Mouse (Mus musculus) thymus, postnatal 10 days (tissue): ENCODE results near the gene Lrrc39.

Experiments used
- DNase-seq, 2 experiments: peaks; one replicate each; pipeline ENCODE4 v3.0.0; 2021; ENCODE audit warnings: low spot score in 2 of 2

The Lrrc39 gene

GRCm38 (mm10) chr3:116562408-116563094 is at the start of gene Lrrc39:
Gene Lrrc39 (plus strand): TSS chr3:116562973.
- no peak for DNase-seq

- no peak for DNase-seq
These were observed 42.5 kb upstream of the Lrrc39 start for GRCm38 (mm10) chr3:116520141-116520761.

DNA sequence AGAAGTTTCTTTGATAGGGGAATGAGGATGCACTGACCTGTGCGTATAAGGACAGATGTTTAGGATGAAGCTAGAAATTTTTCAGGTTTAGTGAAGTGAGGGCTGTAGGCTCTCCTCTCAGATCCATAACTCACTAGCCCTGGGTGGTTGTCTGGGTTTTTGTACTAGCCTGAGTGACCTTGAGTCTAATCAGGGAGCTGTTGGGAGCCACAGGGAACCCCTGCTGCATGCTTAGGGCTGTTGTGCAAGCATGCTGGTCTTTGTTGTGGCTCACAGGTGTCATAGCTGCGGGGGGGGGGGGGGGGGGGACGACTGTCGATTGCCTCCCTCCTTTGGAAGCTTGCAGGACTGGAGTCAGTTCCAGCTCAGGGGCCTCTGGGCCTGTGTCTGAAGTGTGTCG is 33.0 kb upstream of the Lrrc39 start:
- no peak for DNase-seq

DNA sequence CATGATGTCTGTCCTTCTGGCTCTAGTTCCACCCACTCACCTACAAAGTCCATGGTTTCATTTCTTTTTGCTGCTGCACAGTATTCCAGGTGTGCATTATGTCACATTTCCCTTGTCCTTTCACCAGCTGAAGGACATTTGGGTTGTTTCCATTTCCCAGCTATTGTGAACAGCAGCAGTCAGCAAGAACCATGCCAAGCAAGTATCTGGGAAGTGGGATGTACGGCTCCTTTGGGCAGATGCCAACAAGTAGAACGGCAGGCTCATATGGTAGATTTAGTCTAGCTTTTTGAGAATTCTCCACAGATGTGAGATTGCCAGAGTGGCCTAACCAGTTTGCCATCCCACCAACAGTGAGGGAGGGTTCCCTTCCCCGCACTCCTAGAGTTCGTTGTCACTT is 31.9 kb upstream of the Lrrc39 start:
- no peak for DNase-seq

GRCm38 (mm10) chr3:116536428-116537199 is 26.2 kb upstream of the Lrrc39 start:
- DNase-seq, result no peak

DNA sequence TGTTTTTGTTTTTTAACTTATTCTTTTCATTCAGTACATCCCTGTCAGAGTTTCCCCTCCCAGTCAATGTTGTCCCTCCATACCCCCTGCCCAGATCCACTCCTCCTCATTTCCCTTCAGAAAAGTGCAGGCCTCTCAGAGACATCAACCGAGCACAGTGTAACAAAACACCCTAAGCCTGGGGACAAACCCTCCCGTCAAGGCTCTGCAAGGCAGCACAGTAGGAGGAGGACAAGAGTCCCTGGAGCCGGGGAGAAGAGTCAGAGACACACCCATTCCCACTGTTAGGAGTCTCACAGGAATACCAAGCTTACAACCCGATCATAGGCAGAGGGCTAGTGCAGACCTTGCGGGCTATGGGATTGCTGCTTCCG is 25.6 kb upstream of the Lrrc39 start:
- no peak for DNase-seq

- DNase-seq, result no peak
These were observed 20.7 kb upstream of the Lrrc39 start for GRCm38 (mm10) chr3:116542070-116542469.

DNA sequence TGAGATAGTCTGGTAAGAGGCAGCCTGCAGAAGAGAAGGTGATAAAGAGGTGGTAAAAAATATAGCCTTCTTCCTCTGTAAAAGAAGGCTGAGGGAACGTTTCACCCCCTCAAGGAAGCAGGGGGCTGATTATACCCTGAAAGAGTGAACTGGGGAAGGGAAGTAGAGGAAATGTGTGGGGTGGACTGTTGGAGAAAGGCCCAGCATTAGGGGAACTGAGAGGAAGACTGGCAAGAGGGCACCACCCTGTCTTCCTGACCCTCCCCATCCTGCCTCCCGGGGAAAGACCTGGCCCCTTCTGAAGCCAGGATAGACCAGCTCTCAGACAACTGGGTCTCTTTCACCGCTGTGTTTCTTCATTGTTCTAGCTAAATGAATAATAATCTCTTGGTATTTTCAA is 20.2 kb upstream of the Lrrc39 start:
- no peak for DNase-seq

GRCm38 (mm10) chr3:116547430-116547829 is 15.3 kb upstream of the Lrrc39 start:
- no peak for DNase-seq

GRCm38 (mm10) chr3:116551362-116551761 is 11.4 kb upstream of the Lrrc39 start:
- no peak for DNase-seq

GRCm38 (mm10) chr3:116561315-116561714 is 1.5 kb upstream of the Lrrc39 start:
- DNase-seq, result peak in 1 of 2 experiments; percentile 23

- DNase-seq, result no peak
These were observed 321 bp downstream of the Lrrc39 start for GRCm38 (mm10) chr3:116563095-116563492.

GRCm38 (mm10) chr3:116570628-116571027 is 7.9 kb downstream of the Lrrc39 start:
- no peak for DNase-seq

- no peak for DNase-seq
These were observed 14.5 kb downstream of the Lrrc39 start for GRCm38 (mm10) chr3:116577286-116577685.

DNA sequence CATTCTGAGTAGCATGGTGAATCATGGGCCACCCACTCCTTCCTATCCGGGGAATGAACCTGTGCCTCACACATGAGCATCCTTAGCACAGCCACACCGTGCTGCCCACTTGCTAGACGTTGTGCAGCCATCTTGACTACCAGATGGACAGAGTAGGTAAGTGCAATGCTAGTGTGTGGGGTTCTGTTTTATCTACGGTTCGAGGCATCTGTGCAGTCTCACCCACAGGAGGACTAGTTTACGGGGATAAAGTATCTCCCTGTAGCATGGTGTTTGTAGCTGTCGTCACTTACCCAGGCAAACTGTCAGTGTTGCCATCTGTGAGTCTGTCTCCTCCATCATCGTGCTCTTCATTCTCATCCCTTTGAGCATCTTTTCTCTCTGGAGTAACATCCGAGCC is 19.4 kb downstream of the Lrrc39 start:
- no peak for DNase-seq

DNA sequence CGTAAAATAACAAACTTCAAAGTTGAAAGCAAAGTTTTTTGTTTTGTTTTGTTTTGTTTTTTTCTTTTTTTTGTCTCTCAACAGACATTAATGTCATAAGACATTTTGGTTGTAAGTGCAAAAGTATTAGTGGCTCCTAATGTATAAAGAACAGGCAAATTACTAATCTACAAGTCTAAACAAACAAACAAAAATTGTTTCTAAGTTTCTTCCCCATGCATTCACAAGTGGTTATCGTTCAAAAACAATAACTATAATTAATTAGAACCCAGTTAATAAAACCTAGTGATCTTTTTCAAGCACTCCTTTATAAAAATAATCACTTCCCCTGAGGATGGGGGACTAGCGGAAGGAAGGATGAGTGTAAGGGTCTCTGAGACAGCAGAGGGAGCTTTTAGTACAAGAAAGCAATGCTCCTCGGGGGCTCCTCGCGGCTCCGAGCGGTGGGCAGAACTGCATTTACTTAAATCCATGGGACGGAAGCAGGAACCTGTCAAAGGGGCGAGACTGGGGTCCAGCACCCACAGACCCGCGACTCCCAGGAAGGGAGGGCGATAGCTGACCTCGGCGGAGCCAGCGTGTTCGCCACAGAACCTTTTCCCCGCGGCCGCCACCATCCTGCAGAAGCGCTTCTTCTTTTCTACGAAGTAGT is 31.4 kb downstream of the Lrrc39 start:
- peak in 1 of 2 experiments; percentile 33 for DNase-seq

DNA sequence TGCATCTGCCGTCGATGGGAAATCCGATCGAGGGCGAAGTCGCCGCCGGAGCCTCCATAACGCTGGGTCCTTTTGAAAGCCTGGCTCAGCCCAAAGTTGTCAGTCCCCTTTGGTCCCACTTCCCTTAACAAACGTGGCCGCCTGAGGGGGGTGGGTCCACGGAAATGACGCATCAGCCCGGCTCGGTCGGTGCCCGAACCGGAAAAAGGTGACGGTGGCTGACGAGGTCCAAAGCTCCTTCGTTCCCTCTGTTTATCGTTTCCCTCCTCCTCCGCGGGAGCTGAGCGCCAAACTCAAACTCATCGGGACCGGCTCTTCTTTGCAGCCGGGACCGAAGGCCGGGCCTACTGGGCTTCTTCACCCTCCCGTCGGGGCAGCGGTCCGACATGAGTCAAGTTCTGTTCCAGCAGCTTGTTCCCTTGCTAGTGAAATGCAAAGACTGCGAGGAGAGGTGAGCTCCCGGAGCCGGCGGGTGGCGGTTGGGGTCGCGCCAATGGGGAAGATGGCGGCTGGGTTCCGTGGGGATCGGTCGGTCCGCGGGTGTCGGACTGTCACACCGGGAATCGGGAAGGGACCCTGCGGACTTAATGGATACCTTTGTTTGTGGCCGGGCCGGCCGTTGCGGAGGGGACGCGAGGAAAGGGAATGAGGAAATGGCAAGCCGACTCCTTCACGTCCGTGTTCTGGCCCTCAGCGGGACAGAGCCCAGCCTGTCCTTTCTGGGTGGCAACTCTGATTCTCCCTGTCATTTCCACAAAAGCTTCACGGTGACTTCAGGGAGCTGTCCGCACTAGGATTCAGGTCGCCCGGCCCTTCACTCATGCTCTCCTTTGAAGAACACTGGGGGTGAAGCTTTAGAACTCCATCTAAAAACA is 32.2 kb downstream of the Lrrc39 start, which contains the start of gene Sass6:
Gene Sass6, plus strand, starts transcription at position 255 of the 875 bp plus-strand sequence.
- peak; percentile 96 to 97 for DNase-seq

DNA sequence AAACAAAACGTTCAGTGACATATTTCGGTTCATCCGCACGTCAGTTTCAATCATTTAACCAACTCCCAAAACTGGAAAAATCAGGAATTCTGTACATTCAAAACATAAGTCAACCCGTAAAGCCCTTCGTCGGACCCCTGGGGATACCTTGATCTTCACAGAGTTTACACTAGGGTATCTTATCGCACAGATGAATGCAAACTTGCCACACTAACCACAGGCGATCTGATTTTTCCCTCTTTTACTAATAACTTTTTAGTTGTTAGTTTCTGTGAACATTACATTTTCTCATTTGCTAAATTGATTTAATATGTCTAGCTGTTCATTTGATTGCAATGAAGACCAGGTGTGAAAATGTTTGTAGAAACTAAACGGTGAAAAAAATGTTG is 32.8 kb downstream of the Lrrc39 start:
- DNase-seq, result no peak

- no peak for DNase-seq
These were observed 36.9 kb downstream of the Lrrc39 start for GRCm38 (mm10) chr3:116599705-116600104.

DNA sequence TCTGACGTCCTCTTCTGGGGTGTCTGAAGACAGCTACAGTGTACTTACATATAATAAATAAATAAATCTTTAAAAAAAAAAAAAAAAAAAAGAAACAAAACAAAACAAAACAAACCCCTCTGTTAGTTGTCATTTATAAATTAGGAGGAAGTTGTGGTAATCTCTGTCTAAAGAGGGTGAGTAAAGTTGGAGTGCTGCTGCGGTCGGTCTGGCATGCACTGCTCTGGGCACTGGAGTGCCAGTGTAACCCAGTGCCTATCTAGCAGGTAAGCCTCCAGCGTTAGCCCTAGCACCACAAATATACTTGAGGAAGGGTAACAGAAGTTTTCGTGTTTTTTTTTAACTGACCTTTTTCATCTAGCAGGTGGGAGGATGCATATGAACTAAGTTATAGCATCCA is 38.2 kb downstream of the Lrrc39 start:
- DNase-seq, result no peak

DNA sequence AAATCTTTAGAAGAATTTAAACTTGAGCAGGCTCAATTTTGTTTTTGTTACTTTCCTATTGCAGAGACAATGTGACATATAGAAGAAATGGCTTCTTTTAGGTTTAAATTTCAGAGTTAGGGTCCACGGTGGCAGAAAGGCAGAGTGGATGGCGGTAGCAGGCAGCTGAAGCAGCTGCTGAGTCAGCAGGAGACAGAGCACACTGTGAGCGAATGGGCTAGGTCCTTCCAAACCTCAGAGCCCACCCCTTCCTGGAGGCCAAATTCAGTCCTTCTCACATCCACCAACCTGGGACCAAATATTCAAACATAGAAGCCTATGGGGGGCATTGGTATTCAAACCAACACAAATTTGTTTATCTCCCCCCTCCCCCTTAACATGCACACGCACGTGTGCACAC is 39.0 kb downstream of the Lrrc39 start:
- no peak for DNase-seq
